Mouse (Mus musculus) embryonic facial prominence, embryonic 11.5 days (tissue): ENCODE measurements around the gene Tbc1d1. TPM values are rescaled to one million over a fixed set of nuclear protein-coding genes. Genes with fewer than 3 reads are reported as not detected.

Source experiments
- ATAC-seq: fragments of 200-750 bp; cut with Nextera tagmentation; replicated peaks from 2 replicates; pipeline ENCODE4 v1.8.0; 2017; ENCODE audit warnings: low read depth; ENCODE audit not compliant: insufficient number of reproducible peaks, low FRiP score, low TSS enrichment
- DNase-seq: peaks from one replicate; pipeline ENCODE4 v3.0.0-alpha.2; 2015; ENCODE audit warnings: low spot score
- H3K27ac ChIP-seq: fragments of 300-500 bp; sonication (generic); replicated peaks from 2 replicates; pipeline ENCODE4 v1.5.1; 2014; ENCODE audit warnings: mild to moderate bottlenecking, low read depth, low read length, control low read depth
- H3K27me3 ChIP-seq: fragments of 300-500 bp; sonication (generic); 2 replicates; pipeline ENCODE4 v1.6.1; 2014; ENCODE audit warnings: mild to moderate bottlenecking, low read length, moderate library complexity, mixed read lengths; ENCODE audit not compliant: control insufficient read depth, insufficient read depth
- H3K36me3 ChIP-seq: fragments of 300-500 bp; sonication (generic); replicated peaks from 2 replicates; pipeline ENCODE4 v1.6.1; 2014; ENCODE audit warnings: low read depth, mild to moderate bottlenecking, low read length, moderate library complexity, mixed read lengths; ENCODE audit not compliant: control insufficient read depth, insufficient read depth
- H3K4me1 ChIP-seq: fragments of 300-500 bp; sonication (generic); 2 replicates; pipeline ENCODE4 v1.6.1; 2014; ENCODE audit warnings: low read length, mixed read lengths; ENCODE audit not compliant: control insufficient read depth, insufficient read depth
- H3K4me2 ChIP-seq: fragments of 300-500 bp; sonication (generic); 2 replicates; pipeline ENCODE4 v1.6.1; 2014; ENCODE audit warnings: low read depth, mild to moderate bottlenecking, control low read depth, low read length, moderate library complexity
- H3K4me3 ChIP-seq: fragments of 300-500 bp; sonication (generic); 2 replicates; pipeline ENCODE4 v1.5.1; 2014; ENCODE audit warnings: low read depth, low read length, control low read depth
- H3K9ac ChIP-seq: fragments of 300-500 bp; sonication (generic); replicated peaks from 2 replicates; pipeline ENCODE4 v1.6.1; 2014; ENCODE audit warnings: mild to moderate bottlenecking, control low read depth, low read length
- H3K9me3 ChIP-seq: fragments of 300-500 bp; sonication (generic); replicated peaks from 2 replicates; pipeline ENCODE4 v1.6.1; 2016; ENCODE audit warnings: mild to moderate bottlenecking, low read length, inconsistent platforms, mixed read lengths; ENCODE audit not compliant: control insufficient read depth
- WGBS: fragments of 180-500 bp; shearing (Covaris S2); extraction: QIAGEN DNeasy Blood & Tissue Kit; methylation state at CpG from one replicate; pipeline ENCODE4 v1.1.7; 2014; 5-methylcytosine and 5-hydroxymethylcytosine counted together
- microRNA-seq: library from miRNA; unstranded; fragments of <30 nt; microRNA quantifications from one replicate; pipeline ENCODE4, GENCODE M21; 2016; ENCODE audit warnings: borderline number of aligned reads
- polyA plus RNA-seq: library from polyadenylated mRNA; unstranded; fragments of >200 nt; fragmentation: Nextera tagmentation; extraction: Ambion mirVana; gene quantifications from 2 replicates; pipeline ENCODE4 v1.2.1, GENCODE M21; 2014

The Tbc1d1 gene
- polyA plus RNA-seq, 1 experiment from 2014 or later = 30.4 TPM

- DNase-seq = no peak
- Histone ChIP-seq H3K4me1 (no peaks in the 10 kb centered on the region), H3K4me2 (no peak overlapping the region), H3K36me3 (no peaks in the 10 kb centered on the region), H3K4me3 (no peak overlapping the region), H3K9me3 (no peaks in the 10 kb centered on the region), H3K27ac (no peak overlapping the region), H3K27me3 (no peaks in the 10 kb centered on the region), H3K9ac (no peak overlapping the region)
- ATAC-seq = no peak
- WGBS = 88% methylated on average over 13 of the region's 13 CpGs
Observed at GRCm38 (mm10) chr5:64398155-64398554, 242.1 kb downstream of the Tbc1d1 start.

- Histone ChIP-seq H3K27ac (no peak overlapping the region), H3K4me1 (no peaks in the 10 kb centered on the region), H3K9me3 (no peaks in the 10 kb centered on the region), H3K9ac (no peak overlapping the region), H3K27me3 (no peaks in the 10 kb centered on the region), H3K4me2 (no peak overlapping the region), H3K4me3 (no peak overlapping the region), H3K36me3 (no peaks in the 10 kb centered on the region)
- DNase-seq (no peak), ATAC-seq (no peak)
- 85% methylated on average over 4 of the region's 4 CpGs for WGBS
Observed at GRCm38 (mm10) chr5:64400742-64401141, 244.6 kb downstream of the Tbc1d1 start.

Small RNAs within 50 kb of the gene (microRNA-seq; reads per million reads assigned to microRNA genes)
- not detected for gene Gm22395

Other genes starting within 250 kb of the Tbc1d1 start
- 15.0 and 17.8 TPM in 2 replicates for gene Rell1, start 187.4 kb upstream of the Tbc1d1 start, polyA plus RNA-seq
- 35.2 and 35.6 TPM in 2 replicates for gene Pgm2, start 63.4 kb upstream of the Tbc1d1 start, polyA plus RNA-seq